Mouse (Mus musculus) hindbrain, embryonic 11.5 days (tissue): ENCODE results near the gene Rps29. TPM values are rescaled to one million over a fixed set of nuclear protein-coding genes. Genes with fewer than 3 reads are reported as not detected.
A peak's percentile ranks its signal among the peaks of the same experiment; 100 is the strongest.

Experiments
- ATAC-seq: fragments of 200-750 bp; cut with Nextera tagmentation; 2 replicates; pipeline ENCODE4 v1.8.0; 2017; ENCODE audit warnings: mild to moderate bottlenecking, moderate TSS enrichment, moderate library complexity; ENCODE audit not compliant: low FRiP score
- DNase-seq: peaks from one replicate; pipeline ENCODE4 v3.0.0-alpha.2; 2015; ENCODE audit warnings: low spot score
- H3K27ac ChIP-seq: fragments of 300-500 bp; sonication (generic); 2 replicates; pipeline ENCODE4 v1.5.1; 2014; ENCODE audit warnings: mild to moderate bottlenecking, low read depth, low read length
- H3K27me3 ChIP-seq: fragments of 300-500 bp; sonication (generic); 2 replicates; pipeline ENCODE4 v1.6.1; 2014; ENCODE audit warnings: mild to moderate bottlenecking, low read length, moderate library complexity, mixed read lengths; ENCODE audit not compliant: control insufficient read depth, insufficient read depth
- H3K36me3 ChIP-seq: fragments of 300-500 bp; sonication (generic); 2 replicates; pipeline ENCODE4 v1.6.1; 2014; ENCODE audit warnings: mild to moderate bottlenecking, low read length, moderate library complexity, mixed read lengths; ENCODE audit not compliant: control insufficient read depth, insufficient read depth
- H3K4me1 ChIP-seq: fragments of 300-500 bp; sonication (generic); replicated peaks from 2 replicates; pipeline ENCODE4 v1.6.1; 2014; ENCODE audit warnings: low read length, mixed read lengths; ENCODE audit not compliant: control insufficient read depth, insufficient read depth
- H3K4me2 ChIP-seq: fragments of 300-500 bp; sonication (generic); replicated peaks from 2 replicates; pipeline ENCODE4 v1.6.1; 2014; ENCODE audit warnings: mild to moderate bottlenecking, low read depth, low read length
- H3K4me3 ChIP-seq: fragments of 300-500 bp; sonication (generic); 2 replicates; pipeline ENCODE4 v1.5.1; 2014; ENCODE audit warnings: low read depth, low read length
- H3K9ac ChIP-seq: fragments of 300-500 bp; sonication (generic); 2 replicates; pipeline ENCODE4 v1.6.1; 2014; ENCODE audit warnings: low read depth, low read length
- H3K9me3 ChIP-seq: fragments of 300-500 bp; sonication (generic); 2 replicates; pipeline ENCODE4 v1.6.1; 2016; ENCODE audit warnings: low read length; ENCODE audit not compliant: control insufficient read depth
- WGBS: fragments of 180-500 bp; shearing (Covaris S2); extraction: QIAGEN DNeasy Blood & Tissue Kit; methylation state at CpG from one replicate; pipeline ENCODE4 v1.1.7; 2014; 5-methylcytosine and 5-hydroxymethylcytosine counted together
- polyA plus RNA-seq: library from polyadenylated mRNA; unstranded; fragments of >200 nt; fragmentation: Nextera tagmentation; extraction: Ambion mirVana; gene quantifications from 2 replicates; pipeline ENCODE4 v1.2.1, GENCODE M21; 2014

The Rps29 gene
- polyA plus RNA-seq, 1 experiment from 2014 or later: 1,264 TPM

DNA sequence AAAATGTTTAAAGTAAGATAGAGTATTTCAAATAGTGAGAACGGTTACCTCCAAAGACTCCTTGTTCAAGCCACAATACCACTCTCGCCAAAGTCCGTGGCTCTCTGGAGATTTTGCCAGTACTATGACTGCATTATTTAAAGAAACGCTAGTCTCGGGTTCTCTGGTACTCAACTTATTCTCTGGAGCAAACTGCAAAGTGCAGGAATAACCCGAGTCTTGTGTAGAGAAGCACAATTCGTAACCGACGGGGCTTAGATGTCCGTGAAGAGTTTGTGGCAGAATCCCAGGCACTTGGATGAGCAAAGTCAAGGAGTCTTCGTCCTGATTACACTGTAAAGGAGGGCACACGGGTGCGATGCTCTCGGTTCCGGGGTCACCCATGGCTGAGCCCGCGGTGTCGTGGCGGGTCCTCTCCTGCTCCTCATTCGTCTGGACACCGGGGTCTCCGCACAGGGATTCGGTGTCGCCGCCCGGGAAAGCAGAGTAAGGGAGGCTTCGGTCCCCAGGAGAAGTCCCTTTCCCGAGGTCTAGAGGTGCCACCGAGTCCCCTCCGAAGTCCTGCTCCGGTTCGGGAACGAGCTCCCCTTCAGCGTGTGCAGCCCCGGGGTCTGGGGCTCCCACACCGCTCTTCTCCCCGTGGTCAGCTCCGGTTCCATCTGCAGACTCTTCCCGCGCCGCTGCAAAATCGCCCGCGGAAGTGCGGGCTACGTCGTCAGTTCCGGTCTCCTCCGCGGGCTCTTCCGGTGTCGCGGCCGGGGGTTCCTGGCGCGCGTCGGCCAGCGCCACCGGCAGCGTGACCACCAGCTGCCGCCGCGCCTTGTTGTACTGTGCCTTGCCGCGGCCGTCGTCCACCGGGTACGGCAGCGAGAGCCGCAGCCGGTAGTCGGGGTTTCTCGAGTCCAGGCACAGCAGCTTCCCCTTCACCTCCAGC lies 37.7 kb upstream of the Rps29 start, which contains the start of gene Gm49383:
Gm49383 (minus strand) TSS at position 661 of the 934 bp plus-strand sequence.
- peak within 1 kb of the TSS; percentile 94 for H3K4me3 ChIP-seq
- H3K9me3 ChIP-seq: no peaks in the 10 kb centered on the region
- WGBS: under 1% methylated on average over 75 of the region's 75 CpGs
- peaks cover 2% of the 10 kb centered on the region; the same call in 1 of the 2 replicates for H3K36me3 ChIP-seq
- peak within 1 kb of the TSS; percentile 89 for H3K27ac ChIP-seq
- peak within 1 kb of the TSS; percentile 88 for H3K9ac ChIP-seq
- no peaks in the 10 kb centered on the region for H3K27me3 ChIP-seq
- H3K4me2 ChIP-seq: peak within 1 kb of the TSS; percentile 98
- peak; percentile 85 for ATAC-seq
- peak; percentile 90 for DNase-seq
- 0 out of 2 replicates have a peak, but pooled peaks cover 2% of the 10 kb centered on the region for H3K4me1 ChIP-seq

DNA sequence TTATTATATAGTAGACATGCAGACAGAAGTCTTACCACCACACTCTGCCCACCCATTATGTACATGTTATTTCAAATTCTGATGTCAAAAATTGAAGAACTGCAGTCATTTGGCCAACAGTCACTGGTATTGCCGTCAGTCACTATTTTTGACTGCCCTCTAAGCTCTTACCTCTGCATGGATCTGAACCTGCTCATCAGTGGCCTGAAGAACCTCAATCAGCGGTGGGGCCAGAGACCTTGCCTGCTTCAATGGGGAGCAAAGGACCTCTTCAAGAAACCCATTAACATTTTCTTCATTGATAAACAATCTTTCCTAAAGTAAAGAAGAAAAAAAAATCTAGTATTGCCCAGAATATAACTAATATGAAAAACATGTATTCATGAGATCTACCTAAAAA lies 33.7 kb upstream of the Rps29 start:
- Histone ChIP-seq H3K9ac (no peak overlapping the region), H3K27me3 (no peaks in the 10 kb centered on the region), H3K4me1 (0 out of 2 replicates have a peak, but pooled peaks cover 2% of the 10 kb centered on the region), H3K9me3 (no peaks in the 10 kb centered on the region), H3K4me2 (no peak overlapping the region), H3K4me3 (no peak overlapping the region), H3K36me3 (peaks cover 4% of the 10 kb centered on the region; the same call in 1 of the 2 replicates), H3K27ac (no peak overlapping the region)
- no peak for ATAC-seq
- WGBS: 97% methylated on average over 2 of the region's 2 CpGs
- no peak for DNase-seq

DNA sequence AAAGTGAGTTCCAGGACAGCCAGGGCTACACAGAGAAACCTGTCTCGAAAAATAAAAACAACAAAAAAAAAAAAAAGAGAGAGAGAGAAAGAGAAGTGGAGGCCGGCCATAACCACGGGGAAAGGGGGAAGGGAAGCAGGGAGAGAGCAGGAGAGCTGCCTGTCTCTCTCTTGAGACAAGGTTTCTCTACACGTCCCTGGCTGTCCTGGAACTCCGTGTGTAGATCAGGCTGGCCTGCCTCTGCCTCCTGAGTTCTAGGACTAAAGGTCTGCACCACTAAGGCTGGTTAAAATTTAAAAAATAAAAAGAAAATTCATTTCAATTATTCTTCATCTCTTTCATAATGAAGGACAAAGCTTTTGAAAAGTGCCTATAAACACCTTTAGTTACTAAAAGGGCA lies 32.4 kb upstream of the Rps29 start:
- 94% methylated on average over 5 of the region's 5 CpGs for WGBS

DNA sequence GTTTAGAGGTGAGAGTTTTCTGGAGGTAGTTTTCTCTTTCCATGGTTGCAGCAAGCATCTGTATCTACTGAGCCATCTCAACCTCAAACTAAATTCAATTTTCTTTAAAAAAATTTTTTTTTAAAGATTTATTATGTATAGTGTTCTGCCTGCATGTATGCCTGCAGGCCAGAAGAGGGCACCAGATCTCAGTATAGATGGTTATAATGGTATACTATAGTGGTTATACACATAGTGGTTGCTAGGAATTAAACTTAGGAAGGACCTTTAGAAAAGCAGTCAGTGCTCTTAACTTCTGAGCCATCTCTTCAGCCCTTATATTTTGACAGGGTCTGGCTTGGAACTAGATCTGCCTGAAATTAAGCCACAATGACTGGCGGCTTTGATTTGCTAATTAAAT lies 31.5 kb upstream of the Rps29 start:
- H3K27ac ChIP-seq: no peak overlapping the region
- no peaks in the 10 kb centered on the region for H3K4me1 ChIP-seq
- no peak overlapping the region for H3K9ac ChIP-seq
- no peaks in the 10 kb centered on the region for H3K9me3 ChIP-seq
- WGBS: 97% methylated on average over 1 of the region's 1 CpGs
- no peak for DNase-seq
- peaks cover 4% of the 10 kb centered on the region; the same call in 1 of the 2 replicates for H3K36me3 ChIP-seq
- H3K27me3 ChIP-seq: no peaks in the 10 kb centered on the region
- H3K4me3 ChIP-seq: no peak overlapping the region
- ATAC-seq: no peak
- H3K4me2 ChIP-seq: no peak overlapping the region

More for the DNA sequence above, 32.4 kb upstream of the Rps29 start:
- no peak overlapping the region for H3K4me2 ChIP-seq
- no peak overlapping the region for H3K27ac ChIP-seq
- ATAC-seq (no peak), DNase-seq (no peak)
- H3K36me3 ChIP-seq: peaks cover 4% of the 10 kb centered on the region; the same call in 1 of the 2 replicates
- no peaks in the 10 kb centered on the region for H3K27me3 ChIP-seq
- H3K4me3 ChIP-seq: no peak overlapping the region
- H3K4me1 ChIP-seq: 0 out of 2 replicates have a peak, but pooled peaks cover 2% of the 10 kb centered on the region
- no peak overlapping the region for H3K9ac ChIP-seq
- no peaks in the 10 kb centered on the region for H3K9me3 ChIP-seq

DNA sequence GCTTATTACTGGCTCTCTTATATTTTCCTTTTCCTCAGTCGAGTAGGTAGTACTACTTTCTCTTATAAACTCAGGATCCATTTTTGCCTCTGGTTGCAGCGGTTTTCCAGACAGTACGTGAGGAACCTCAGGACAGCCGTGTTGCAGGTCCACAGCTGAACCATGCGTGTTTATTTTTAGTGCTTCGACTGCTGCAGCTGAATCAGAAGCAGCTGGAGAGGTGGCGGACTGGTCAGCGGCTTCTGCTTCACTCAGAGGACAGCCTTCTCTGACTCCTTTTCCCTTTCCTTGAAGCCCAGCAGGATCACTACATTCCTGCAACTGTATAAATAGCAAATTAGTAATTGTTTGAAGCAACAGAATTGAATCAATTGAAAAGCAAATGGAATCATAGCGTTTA lies 31.1 kb upstream of the Rps29 start:
- ATAC-seq (no peak), DNase-seq (no peak)
- Histone ChIP-seq H3K4me1 (no peaks in the 10 kb centered on the region), H3K27ac (no peak overlapping the region), H3K4me2 (no peak overlapping the region), H3K9ac (no peak overlapping the region), H3K27me3 (no peaks in the 10 kb centered on the region), H3K36me3 (peaks cover 4% of the 10 kb centered on the region; the same call in 1 of the 2 replicates), H3K9me3 (no peaks in the 10 kb centered on the region), H3K4me3 (no peak overlapping the region)
- WGBS: 90% methylated on average over 9 of the region's 9 CpGs

DNA sequence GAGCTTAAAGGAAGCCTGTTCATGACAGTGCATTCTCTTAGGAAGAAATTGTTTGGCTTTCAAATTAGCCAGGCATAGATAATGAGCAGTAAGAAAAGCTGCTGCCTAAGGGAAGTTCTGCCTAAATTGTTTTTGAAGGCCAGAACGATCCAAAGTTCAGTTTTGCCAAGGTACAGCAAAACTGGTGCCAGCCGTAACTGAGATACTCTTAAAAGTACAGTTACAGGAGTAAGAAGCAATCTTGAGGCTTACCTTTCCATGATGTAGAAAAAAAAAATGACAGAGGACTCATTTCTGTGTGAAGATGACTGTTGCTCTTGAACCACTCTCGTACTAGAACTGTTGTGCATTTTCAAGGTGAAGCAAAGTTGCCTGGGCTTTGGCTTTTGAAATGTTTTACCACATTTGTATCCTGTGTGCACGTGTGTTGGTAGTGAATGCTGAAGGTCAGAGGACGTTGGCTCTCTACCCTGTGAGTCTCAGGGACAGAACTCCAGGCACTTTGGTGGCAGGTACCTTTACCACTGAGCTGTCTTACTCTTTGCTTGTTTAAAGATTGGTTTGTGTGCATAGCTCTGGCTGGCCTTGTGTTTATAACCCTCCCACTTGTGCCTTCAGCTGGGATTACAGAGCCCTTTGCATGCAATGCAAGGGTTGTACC lies 28.0 kb upstream of the Rps29 start:
- no peak overlapping the region for H3K27ac ChIP-seq
- H3K4me3 ChIP-seq: no peak overlapping the region
- WGBS: 76% methylated on average over 5 of the region's 5 CpGs
- H3K9ac ChIP-seq: no peak overlapping the region
- H3K9me3 ChIP-seq: no peaks in the 10 kb centered on the region
- DNase-seq: no peak
- no peak for ATAC-seq
- H3K4me2 ChIP-seq: no peak overlapping the region
- peaks cover 2% of the 10 kb centered on the region; the same call in 1 of the 2 replicates for H3K36me3 ChIP-seq
- no peaks in the 10 kb centered on the region for H3K4me1 ChIP-seq
- no peaks in the 10 kb centered on the region for H3K27me3 ChIP-seq

DNA sequence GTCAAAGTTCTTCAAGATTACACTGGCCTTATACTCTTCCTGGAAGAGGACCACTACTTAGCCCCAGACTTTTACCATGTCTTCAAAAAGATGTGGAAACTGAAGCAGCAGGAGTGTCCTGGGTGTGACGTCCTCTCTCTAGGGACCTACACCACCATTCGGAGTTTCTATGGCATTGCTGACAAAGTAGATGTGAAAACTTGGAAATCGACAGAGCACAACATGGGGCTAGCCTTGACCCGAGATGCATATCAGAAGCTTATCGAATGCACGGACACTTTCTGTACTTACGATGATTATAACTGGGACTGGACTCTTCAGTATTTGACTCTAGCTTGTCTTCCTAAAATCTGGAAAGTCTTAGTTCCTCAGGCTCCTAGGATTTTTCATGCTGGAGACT lies 26.4 kb upstream of the Rps29 start:
- no peak for ATAC-seq
- H3K27ac ChIP-seq: no peak overlapping the region

DNA sequence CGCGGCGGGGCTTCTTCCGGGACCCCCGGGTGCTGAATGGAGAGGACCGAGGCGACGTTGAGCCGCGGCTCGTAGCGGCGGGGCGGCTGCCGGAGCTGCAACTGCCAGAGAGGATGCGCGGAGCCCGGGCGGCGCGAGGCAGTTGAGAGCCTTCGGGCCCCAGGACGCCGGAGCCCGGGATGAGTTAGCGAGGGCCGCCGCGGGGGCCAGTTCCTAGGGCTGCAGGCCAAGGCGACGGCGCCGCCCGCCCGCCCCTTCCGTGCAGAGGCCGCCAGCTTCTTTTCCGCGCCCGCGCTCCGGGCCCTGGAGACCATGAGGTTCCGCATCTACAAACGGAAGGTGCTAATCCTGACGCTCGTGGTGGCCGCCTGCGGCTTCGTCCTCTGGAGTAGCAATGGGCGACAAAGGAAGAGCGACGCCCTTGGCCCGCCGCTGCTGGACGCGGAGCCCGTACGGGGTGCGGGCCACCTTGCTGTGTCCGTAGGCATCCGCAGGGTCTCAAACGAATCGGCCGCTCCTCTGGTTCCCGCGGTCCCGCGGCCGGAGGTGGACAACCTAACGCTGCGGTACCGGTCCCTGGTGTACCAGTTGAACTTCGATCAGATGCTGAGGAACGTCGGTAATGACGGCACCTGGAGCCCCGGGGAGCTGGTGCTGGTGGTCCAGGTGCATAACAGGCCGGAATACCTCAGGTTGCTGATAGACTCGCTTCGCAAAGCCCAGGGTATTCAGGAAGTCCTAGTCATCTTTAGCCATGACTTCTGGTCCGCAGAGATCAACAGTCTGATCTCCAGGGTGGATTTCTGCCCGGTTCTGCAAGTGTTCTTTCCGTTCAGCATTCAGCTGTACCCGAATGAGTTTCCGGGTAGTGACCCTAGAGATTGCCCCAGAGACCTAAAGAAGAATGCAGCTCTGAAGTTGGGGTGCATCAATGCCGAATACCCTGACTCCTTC lies 25.6 kb upstream of the Rps29 start:
- peak; percentile 68 for ATAC-seq
- peak; percentile 68 for DNase-seq

More for the DNA sequence above, 26.4 kb upstream of the Rps29 start:
- H3K27me3 ChIP-seq: no peaks in the 10 kb centered on the region
- DNase-seq: no peak
- H3K4me3 ChIP-seq: peak overlapping the region; percentile 87
- peaks cover 2% of the 10 kb centered on the region; the same call in 1 of the 2 replicates for H3K36me3 ChIP-seq
- H3K4me1 ChIP-seq: no peaks in the 10 kb centered on the region
- no peaks in the 10 kb centered on the region for H3K9me3 ChIP-seq
- H3K9ac ChIP-seq: peak overlapping the region; percentile 91
- 76% methylated on average over 7 of the region's 7 CpGs for WGBS
- peak overlapping the region; percentile 97 for H3K4me2 ChIP-seq

More for the DNA sequence above, 25.6 kb upstream of the Rps29 start:
- 3% methylated on average over 60 of the region's 86 CpGs for WGBS
- Histone ChIP-seq H3K4me1 (no peaks in the 10 kb centered on the region), H3K4me3 (peak overlapping the region; percentile 87), H3K4me2 (peak overlapping the region; percentile 97), H3K27ac (peak overlapping the region; percentile 90), H3K9me3 (no peaks in the 10 kb centered on the region), H3K27me3 (no peaks in the 10 kb centered on the region), H3K9ac (peak overlapping the region; percentile 91), H3K36me3 (peaks cover 2% of the 10 kb centered on the region; the same call in 1 of the 2 replicates)
